Mouse (Mus musculus) heart, adult 18-20 months (tissue): ENCODE measurements around the gene Cd59b. TPM values are rescaled to one million over a fixed set of nuclear protein-coding genes. Genes with fewer than 3 reads are reported as not detected.

Experiments used
- DNase-seq, 2 experiments: peaks; one replicate each; pipeline ENCODE4 v3.0.0; 2021 to 2022; ENCODE audit warnings: mixed read lengths in 1 of 2
- total RNA-seq, 2 experiments: library from RNA; stranded (reverse); gene quantifications; 2 replicates each; pipeline ENCODE4 v1.2.3; 2021

The Cd59b gene
- total RNA-seq, 2 experiments from 2014 or later = 2.9 to 3.7 TPM

GRCm38 (mm10) chr2:104119097-104119496 is 49.4 kb downstream of the Cd59b start:
- no peak for DNase-seq

DNA sequence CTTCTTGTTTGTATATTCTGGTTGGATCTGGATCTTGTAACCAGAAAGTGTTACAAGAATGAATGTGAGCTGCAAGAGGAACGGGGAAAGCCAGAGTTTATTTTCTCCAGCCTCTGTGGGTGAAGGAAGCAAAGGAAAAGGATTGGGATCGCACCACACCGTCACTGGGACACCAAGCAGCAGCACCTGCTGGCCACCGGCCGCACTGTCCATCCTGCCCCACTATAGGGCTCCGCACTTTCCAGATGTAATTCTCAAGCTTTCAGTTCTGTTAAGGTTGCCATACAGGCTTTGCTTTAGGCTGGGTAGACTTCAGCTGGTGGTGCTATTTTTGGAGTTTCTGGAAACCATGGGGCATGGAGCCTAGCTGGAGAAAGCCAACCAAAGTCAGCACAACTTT is 50.7 kb downstream of the Cd59b start:
- peak; percentile 39 to 55 for DNase-seq

DNA sequence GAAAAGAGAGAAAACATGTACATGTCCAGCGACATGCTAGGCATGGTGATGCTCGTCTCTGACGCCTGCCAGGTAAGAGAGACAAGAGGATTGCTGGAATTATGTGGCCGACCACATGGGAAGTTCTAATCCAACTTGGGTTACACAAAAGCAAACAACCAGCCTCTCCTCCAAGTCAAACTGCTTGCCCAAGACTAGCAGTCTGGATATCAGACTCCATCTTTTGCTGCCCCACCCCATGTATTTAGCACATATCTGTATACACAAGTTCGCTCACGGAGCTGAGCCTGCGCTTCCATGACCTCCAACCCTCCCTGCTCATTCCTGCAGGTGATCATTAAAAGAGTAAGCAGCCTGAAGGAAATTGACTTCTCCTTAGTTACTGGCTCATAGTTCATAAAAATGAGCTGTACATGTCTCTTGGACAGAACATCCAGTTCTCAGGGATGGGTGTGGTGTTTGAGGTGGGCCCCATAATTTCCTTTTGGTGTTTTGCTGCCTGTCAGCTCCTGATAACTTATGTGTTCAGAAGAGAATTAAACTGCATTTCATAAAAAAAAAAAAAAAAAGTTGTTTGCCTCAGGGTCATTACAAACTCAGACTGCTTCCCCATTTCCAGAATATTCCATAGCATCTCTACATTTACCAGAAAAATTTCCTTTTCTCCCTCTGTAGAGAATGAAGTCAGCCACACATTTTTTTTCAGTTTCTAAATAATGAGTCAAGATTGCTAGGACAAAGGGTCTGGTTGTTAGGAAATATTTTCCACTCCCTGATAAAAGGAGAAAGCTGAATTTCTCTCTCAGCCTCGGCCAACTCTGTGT is 52.2 kb downstream of the Cd59b start:
- DNase-seq = peak; percentile 63 to 77

DNA sequence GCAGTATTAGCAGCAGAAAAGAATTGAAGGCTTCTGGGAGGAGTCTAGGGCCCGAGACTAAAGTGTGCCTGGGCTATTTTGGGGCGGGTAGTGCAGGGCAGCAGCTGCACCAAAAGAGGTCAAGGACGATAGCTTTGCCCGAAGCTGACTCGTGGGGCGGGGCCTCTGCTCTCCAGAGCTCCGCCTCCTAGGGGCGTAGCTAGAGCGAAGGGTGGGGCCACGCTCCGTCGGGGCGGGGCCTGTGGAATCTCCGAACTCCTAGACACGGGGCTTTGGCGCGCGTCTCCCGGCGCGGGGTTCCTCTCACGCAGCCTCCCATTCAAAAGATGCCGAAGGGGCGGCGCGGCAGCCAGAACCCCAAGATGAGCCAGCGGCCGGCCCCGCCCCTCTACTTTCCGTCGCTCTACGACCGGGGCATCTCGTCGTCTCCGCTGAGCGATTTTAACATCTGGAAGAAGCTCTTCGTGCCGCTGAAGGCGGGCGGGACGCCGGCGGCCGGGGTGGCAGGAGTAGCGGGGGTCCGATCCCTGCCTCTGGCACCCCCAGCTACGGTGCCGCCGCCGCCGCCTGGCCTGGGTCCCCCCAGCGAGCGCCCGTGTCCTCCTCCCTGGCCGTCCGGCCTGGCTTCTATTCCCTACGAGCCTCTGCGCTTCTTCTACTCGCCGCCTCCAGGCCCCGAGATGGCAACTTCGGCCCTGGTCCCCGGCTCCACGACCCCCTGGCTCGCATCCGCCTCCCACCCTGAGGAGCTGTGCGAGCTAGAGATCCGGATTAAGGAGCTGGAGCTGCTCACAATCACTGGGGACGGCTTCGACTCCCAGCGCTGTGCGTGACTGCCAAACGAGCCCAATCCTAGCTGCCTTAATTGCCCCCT is 53.1 kb downstream of the Cd59b start, which contains the start of gene A930018P22Rik:
Gene A930018P22Rik (plus strand): TSS at position 265 of the 874 bp plus-strand sequence.
- DNase-seq = peak; percentile 95 to 98

DNA sequence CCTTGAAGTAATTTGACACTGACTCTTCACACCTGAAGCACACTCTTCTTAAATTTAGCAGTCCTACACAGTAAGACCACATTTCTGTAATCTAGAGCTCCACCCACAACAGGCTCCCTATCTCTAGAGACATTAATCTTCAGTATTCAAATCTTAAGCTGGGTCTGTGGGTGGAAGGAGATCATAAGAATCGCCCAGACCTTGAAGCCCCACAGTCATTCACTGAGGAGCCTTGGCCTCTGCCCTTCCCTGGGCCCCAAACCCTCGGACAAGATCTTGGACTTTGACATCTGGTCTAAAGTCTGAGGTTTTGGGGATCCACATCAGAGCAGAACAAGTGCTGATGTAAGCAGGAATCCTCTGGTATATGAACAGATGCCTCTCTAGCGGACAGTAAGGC is 53.9 kb downstream of the Cd59b start:
- DNase-seq = no peak

DNA sequence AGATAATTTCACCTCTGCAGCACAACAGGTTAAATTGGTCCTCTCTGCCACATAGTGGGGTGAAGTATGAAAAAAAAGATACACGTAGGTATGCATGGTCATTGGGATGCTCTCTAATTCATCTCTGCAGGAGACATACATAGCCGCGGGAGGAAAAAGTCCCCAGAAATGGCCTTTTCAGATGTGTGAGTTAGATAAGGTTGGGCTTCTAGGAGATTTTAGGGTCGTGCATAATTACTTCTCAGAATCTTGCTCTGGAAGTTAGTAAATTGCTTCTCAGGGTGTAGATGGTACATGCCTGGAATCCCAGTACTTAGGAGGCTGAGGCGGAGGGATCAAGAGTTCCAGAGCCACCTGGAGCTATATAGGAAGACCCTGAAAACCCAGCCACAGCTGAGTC is 54.4 kb downstream of the Cd59b start:
- DNase-seq = no peak

DNA sequence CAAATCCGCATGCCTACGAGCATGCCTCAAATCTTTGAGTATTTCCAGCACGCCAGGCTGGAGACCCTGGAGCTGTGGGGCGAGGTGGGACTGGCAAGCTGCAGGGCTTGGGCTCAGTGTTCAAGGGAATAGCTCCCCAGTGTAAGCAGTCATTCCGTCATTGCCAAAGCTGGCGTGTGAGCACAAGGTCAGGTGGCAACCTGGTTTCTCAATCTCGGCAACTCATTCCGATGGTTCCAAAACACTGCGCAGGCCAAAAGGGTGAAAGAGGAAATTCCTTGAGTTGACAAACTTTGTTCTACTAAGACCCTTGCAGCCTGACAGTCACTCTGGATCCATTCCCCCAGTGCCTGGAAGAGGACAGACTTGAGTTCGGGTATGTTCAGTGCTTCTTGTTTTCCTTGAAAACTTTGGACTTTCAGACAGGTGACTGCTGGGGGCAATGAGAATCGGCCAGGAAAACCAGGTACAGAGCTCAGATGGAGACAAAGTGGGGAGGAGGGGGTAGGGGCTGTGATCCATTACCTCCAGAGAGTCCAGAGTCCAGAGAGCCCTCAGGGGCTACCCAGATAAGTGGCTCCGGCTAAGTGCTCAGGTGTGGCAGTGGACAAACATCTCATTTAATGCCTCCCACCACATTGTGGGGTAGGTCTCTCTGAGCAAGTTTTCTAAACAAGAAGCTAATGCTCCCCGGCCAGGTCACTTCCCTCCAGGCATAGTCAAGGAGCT is 59.3 kb downstream of the Cd59b start:
- DNase-seq = peak; percentile 50 to 59

- peak in 1 of 2 experiments; percentile 39 for DNase-seq
These were observed 60.5 kb downstream of the Cd59b start for GRCm38 (mm10) chr2:104130165-104130564.

GRCm38 (mm10) chr2:104130969-104131368 is 61.3 kb downstream of the Cd59b start:
- peak; percentile 11 to 54 for DNase-seq

DNA sequence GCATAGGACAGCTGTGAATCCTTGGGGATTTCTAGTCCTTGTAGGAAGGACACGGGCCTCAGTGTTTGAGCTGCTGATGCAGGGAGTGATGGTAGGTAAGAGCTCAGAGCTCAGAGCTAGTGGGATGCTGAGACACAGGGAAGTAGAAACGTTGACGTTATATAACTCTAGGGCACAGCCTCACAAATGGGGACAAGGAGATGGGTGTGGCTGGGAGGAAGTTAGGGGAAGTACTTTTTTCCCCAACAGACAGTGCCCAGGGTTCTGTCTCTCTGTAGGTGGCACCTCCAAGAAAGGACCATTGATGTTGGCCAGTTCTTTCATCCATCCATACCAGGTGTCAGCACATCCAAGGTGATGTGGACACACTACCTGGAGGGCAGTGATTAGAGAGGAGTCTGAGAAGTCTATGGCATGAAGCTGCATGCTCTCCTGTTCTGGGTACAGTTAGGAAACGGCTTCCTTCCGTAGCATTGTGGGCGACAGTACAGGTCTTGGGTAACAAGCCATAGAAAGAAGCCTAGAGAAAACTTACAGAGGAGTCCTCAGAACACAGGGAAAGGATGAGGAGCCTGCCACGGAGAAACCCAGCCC is 62.7 kb downstream of the Cd59b start:
- DNase-seq = no peak

DNA sequence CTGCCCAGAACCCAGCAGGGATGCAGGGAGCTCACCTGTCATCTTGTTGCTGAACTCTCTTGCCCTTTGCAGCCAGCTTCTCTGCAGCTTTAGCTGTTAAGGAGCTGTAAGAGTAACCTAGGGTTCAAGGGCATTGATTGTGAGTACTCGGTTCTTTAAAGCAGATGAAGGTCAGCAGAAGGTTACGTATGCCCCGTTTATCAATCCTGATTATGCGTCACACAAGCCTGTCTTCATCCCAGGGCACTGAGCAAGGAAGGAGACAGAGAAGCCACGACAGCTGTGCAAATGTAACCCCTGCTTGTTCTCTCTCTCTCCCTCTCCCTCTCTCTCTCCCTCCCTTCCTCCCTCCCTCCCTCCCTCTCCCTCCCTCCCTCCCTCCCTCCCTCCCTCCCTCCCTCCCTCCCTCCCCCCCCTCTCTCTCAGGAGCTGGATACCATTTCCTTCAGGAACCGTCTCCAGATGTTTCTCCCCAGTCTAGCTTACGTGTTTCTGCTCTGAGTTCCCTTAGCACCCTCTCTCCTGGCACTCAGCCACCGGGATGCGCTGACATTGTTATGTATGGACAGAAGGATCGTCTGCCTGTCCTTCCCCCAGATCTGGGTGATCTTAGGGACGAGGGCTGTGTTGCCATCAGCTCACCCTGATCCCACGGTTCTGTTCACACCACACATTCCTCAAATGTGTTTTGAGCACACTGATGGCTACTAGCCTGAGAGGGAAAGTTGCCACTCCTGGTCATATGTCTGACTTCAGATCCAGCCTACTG is 63.6 kb downstream of the Cd59b start:
- no peak for DNase-seq

DNA sequence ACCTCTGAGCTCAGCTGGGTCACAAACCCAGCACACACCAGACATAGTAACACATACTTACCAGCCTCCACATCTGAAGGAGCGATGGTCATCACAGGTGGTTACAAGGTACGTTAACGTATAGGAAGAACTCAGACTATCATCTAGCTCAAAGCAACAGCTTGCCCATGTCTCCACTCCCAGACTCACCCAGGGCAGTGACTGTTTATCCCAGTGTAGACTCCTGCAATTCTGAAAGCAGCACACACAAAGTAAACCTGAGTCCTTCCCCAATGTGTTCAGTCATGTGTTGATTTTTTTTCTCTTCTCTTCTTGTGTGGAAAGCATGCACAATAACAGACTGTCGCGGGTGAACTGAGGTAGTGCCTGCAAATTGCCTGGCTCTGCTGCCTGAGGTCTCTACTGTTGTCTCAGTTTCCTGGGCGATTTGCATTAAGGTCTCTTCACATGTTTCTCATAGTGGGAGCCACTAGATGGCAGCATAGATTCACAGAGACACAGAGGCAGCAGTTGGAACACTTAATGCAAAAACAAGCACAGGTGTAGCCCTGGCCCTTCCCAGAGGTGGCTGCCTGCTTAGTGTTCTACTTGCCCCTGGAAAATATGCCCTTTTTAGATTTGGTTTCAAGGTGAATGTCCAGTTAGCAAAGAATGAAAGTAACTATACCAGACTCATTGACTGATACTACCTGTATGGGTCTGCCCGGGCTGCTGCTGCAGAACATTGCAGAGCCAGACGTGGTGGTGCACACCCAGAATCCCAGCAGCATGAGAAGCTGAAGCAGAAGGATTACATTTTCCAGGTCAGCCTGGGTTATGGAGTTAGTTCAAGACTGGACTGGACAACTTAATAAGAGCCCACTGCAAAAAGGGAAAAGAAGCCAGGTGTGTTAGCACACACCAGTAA is 64.8 kb downstream of the Cd59b start:
- DNase-seq = peak; percentile 67 to 72

DNA sequence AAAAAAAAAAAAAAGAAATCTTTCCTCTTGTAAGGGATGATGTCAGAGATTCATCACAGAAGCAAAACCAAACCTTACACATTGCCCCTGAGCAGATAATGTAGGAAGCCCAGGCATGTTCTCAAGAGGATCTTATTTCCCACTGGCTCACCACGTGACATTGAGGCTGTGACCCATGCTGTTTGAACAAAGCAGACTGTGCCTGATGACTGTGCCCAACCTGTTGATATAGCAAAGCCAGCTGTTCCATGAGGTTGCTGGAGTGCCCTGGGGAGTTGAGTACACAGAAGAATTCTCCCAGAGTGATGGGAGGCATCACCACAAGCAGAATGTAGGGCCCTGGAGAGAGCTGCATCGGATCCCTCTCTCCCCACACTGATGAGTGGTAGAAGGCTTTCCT is 66.3 kb downstream of the Cd59b start:
- DNase-seq = no peak

Other genes starting within 250 kb of the Cd59b start
- 10 to 100 TPM; 21.6 to 26.0 TPM for gene Lmo2, start 111.9 kb upstream of the Cd59b start, total RNA-seq
- 10 to 100 TPM; 47.4 to 48.9 TPM for gene Fbxo3, start 42.1 kb upstream of the Cd59b start, total RNA-seq
- not detected for gene 4931422A03Rik, start 41.5 kb upstream of the Cd59b start, total RNA-seq
- gene Gm10912, start 4.0 kb upstream of the Cd59b start, total RNA-seq = under 1 TPM in 1 of 2 experiments, not detected in 1; 0.51 TPM
- not detected for gene Gm10799, start 1.3 kb upstream of the Cd59b start, total RNA-seq
- gene Cd59a, start 26.0 kb downstream of the Cd59b start, total RNA-seq = 10 to 100 TPM; 46.8 to 57.9 TPM
- gene A930018P22Rik, start 52.9 kb downstream of the Cd59b start, total RNA-seq = under 1 TPM in 1 of 2 experiments, not detected in 1; 0.89 TPM